Mouse (Mus musculus) cerebellum, adult 18-20 months (tissue): ENCODE results near the gene Gm9918.
"Not testable (repeated sequence)": the region's sequence is repeated elsewhere in the genome, so short reads cannot be mapped to it uniquely, and the experiment has no call there.

Experiments
- DNase-seq, 2 experiments: peaks; one replicate each; pipeline ENCODE4 v3.0.0; 2021

Gene Gm9918

DNA sequence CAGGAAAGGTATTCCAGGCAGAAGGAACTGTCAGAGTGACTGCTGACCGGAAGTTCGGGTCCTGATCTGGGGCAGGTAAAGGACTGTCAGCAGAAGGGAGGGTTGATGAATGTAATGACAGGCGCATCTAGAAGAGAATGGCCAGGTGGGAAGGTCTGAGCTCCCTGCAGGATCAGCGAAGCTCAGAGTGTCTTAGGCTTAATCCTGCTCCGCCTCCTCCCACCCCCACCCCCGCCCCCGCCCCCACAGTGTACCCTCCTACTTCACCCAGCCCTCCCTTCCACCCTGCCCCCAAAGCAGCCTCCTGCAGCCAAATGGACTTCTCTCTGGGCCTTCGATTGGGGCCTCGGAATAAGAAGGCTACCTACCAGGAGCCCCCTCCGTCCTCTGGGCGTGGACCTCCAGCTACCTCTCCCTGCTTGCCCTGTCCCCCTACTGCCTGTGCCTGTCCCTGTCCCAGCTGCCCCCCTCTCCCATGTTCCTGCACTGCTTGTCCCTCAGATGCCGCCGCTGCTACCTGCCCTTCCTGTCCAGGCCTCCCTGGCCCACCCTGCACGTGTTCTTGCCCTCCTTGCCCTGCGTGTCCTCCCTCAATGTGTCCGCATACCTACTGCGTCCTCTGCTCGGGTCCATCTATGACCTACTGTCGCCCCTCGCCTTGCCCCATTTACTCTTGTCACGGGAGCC is at the start of gene Gm9918:
Gm9918 (plus strand) TSS at position 290 of the 687 bp plus-strand sequence.
- DNase-seq, result no peak

DNA sequence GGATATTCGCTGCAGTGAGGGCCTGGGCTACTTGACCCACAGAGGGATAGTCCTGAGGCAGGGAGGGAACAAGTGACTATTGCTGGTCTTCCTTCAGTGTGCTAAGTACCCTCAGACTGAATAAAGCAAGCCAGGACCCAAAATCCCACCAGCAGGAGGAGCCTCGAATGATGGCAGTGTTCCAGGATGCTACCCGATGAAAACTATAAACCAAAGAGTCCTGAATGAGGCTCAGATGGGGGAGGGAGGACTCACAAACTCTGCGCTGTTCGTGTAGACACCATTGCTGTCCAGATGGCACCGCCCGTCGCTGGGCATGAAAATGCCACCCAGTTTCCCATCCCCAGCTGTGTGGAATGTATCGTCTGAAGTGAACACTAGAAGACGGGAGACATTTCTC is 48.0 kb upstream of the Gm9918 start:
- DNase-seq, result no peak

GRCm38 (mm10) chr15:102224186-102224991 is 46.0 kb upstream of the Gm9918 start:
- peak; percentile 88 to 90 for DNase-seq

- no peak for DNase-seq
Observed at GRCm38 (mm10) chr15:102224992-102225617, 45.3 kb upstream of the Gm9918 start.

- DNase-seq, result not testable (repeated sequence)
Observed at GRCm38 (mm10) chr15:102225619-102226018, 44.7 kb upstream of the Gm9918 start.

GRCm38 (mm10) chr15:102230408-102231321 is 39.7 kb upstream of the Gm9918 start:
- no peak for DNase-seq

DNA sequence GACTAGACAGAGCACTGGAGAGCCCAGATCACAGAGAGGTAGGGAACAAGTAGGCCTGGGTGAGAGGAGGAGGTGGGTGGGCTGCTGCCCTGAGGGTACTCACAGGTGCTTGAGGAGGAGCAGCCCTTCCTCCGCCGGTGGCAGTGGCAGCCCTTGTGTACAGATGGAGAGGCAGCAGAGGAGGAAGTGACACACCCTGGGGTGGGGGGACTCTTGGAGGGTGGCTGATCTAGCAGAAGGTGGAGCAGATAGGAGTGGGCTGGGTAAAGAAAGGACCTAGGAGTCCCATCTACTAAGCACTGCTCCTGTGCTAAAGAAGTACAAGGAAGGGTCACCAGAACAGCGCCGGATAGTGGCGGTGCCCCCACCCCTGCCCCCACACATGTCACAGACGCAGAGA is 38.6 kb upstream of the Gm9918 start, which contains the start of gene Itgb7:
Itgb7 (minus strand) TSS at position 197 of the 400 bp plus-strand sequence.
- no peak for DNase-seq

GRCm38 (mm10) chr15:102232764-102233163 is 37.6 kb upstream of the Gm9918 start:
- DNase-seq, result no peak

- no peak for DNase-seq
Observed at GRCm38 (mm10) chr15:102233896-102234295, 36.5 kb upstream of the Gm9918 start.

DNA sequence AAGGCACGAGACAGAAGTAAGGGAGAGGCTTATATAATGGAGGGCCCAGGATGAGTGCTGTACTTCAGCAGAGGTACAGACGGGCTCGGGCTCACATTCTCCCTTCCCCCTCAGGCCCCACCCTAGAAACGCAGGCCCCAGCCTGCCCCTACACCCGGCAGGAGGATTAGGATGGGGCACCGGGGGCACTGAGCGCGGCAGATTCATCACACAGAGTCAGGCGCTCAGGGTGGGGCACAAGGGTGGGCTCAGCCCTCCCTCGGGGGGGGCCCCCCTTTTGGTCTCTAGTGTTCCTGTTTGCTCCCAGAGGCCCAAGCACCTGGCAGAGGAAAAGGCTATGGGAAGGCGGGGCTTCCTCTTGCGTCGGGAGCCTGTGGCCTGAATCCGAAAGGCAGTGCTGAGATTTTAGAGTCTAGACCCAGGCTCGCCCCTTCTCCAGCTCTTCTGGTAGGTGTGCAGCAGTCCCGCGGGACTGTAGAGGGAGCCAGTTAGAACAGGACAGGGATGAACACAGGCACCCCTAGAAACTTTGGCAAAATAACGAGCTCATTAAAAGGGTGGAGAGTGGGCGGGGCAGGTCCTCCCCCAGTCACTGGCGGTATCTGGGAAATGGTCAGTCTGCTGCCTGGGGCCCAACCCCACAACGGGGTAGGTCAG is 34.9 kb upstream of the Gm9918 start:
- no peak for DNase-seq

DNA sequence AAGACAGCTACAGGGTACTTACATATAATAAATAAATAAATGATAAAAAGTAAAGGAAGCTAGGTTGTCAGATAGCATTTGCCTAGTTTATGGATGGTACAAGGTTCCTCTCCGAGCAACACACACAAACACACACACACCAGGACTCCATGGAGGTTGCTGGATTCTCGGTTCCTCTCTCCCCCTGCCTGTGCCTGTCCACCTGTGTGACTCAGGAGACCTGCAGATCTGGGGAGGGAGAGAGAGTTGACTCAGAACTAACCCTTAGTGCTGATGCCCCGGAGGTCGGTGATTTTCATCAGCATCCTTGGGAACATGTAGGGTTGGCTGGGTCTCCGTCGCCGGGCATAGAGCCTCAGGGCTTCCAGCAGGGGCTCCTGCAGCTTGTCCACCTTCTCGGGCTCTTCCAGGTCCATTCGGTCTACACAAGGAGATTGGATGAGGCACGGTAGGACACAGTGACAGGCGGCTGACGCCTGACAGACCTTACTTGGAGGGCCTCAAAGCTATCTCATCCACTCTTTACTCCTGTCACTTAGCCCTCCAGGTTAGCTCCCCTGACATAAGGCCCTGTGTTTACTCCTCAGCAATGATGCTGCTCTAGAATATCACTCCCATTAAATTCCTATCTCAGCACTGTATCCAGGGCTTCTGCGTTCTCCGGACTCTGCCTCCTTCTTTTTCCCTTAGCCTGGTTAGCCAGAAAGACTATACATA is 31.7 kb upstream of the Gm9918 start:
- DNase-seq, result no peak

GRCm38 (mm10) chr15:102239260-102239590 is 31.1 kb upstream of the Gm9918 start:
- peak; percentile 74 to 84 for DNase-seq

GRCm38 (mm10) chr15:102239851-102240250 is 30.5 kb upstream of the Gm9918 start:
- DNase-seq, result no peak

DNA sequence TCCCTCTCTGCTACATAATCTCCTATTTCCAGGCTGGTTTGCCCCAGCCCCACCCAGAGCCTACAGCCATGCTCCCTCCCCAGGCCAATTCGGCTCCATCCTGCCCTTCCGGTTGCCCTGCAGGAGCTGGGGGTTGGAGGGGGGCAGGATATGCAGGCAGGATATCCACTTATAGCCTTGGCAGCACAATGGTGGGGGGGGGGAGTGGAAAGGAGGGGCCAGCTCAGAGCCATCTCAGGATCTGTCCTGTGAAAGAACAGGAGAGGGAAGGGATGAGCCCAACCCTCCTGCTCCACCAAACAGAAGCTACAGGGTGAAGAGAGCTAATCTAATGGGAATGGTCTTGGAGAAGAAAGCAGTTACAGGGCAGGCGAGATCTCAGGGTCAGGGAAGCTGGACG is 29.8 kb upstream of the Gm9918 start:
- DNase-seq, result no peak

DNA sequence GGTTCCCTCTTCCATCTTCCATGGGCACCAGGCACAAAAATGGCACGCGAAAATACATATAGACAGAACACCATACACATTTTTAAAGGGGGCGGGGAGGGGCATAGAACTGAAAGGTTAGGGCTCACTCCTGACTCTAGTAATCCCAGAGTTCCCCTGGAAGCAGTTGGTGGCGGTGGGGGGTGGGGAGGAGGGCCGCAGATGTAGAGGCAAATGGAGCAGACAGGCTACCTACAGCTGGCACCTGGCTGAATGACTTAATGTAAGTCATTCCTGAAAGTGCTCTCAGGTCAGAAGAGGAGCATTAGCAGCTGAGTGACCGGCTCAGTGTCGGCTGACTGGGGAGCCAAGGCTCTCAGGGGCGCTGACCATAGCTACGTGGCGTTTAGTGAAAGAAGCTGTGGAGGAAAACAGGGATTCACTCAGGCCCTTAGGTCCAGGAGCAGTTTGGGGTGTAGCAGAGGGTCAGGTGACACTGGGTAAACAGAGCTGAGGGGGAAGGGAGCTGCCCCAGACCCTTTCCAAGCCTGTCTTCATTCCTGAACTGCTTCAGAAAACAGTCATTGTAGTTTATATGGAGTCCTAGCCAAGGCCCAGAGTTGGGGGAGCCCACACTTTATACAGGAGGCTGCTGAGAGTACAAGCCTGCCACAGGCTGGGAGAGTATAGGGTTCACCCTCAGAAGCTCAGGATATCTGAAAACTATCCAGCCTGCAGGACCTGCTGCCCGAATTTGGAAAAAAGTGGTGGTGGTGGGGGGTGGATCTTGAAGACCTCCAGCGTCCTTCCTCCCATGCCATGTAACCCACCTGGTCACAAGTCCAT is 27.7 kb upstream of the Gm9918 start:
- no peak for DNase-seq

GRCm38 (mm10) chr15:102243229-102244190 is 26.9 kb upstream of the Gm9918 start:
- DNase-seq, result no peak

DNA sequence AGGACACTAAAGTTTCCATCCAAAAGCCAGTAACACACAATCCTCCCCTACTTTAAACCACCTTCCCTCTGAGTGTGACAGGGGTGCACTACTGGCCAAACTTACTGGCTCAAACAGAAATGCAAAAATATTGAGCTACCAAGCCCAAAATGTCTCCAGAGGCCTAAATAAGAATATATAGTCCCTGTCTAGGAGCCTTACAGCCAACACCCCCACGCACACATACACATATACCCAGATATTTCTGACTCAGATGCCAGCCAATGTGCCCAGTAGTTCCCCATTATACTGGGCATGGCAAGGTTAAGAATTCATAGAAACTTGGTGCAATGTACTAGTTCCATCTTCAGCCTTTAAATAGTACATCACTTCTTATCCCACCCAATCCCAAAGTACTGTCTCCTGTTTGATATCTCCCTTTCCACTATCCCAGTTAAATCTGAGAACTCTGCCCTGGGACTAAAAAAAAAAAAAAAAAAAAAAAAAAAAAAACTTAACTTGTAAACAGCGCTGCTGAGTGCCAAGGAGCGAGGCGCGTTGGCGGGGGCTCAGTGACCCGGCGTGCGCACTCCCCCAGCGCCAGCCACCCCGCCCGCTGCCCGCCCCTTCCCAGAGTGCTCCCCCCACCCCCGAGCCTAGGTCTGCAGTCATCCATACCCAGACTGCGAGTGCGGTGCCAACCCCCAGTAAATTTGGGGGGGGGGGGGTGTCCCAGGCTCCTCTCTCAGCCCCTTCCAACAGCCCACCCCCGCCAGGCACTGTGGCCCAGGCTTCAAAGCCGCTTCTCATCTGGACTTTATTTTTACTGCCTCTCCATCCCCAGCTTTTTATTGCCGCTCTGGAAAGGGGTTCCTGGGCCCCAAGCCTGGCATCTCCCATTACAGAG is 25.8 kb upstream of the Gm9918 start:
- DNase-seq, result no peak

- DNase-seq, result no peak
Observed at GRCm38 (mm10) chr15:102245461-102245881, 24.9 kb upstream of the Gm9918 start.
